Mouse (Mus musculus) megakaryocyte, embryonic 14.5 days (primary cell): ENCODE results near the gene Bach2.

ENCODE experiments used
- FLI1 ChIP-seq: IDR thresholded peaks from 2 replicates; pipeline ENCODE4 v1.6.1; 2012; ENCODE audit warnings: low read length, inconsistent platforms, mixed read lengths
- GATA1 ChIP-seq: IDR thresholded peaks from 3 replicates; pipeline ENCODE4 v1.6.1; 2012; ENCODE audit warnings: mixed read lengths, low read length, inconsistent platforms, borderline replicate concordance

- TF ChIP-seq FLI1: no peak
- TF ChIP-seq GATA1: no peak
Observed at GRCm38 (mm10) chr4:32393951-32394350, 155.3 kb downstream of the Bach2 start.
